Mouse (Mus musculus): ENCODE measurements around the gene Mllt3.

GRCm38 (mm10) chr4:88081885-88082284, 48.7 kb upstream of the Mllt3 start:
- TF ChIP-seq CTCF (IDR thresholded peaks at IDR 0.05; ENCODE audit: control insufficient read depth, insufficient read depth, low read length) = no peak
- TF ChIP-seq POLR2A (IDR thresholded peaks at IDR 0.05; ENCODE audit: borderline replicate concordance, control insufficient read depth, low read depth, low read length) = no peak
